ENCODE assay signal across 8 mouse cellular contexts in genomic region chr11:99023500-99024467, GRCm38 (mm10). TPM values are rescaled to one million over a fixed set of nuclear protein-coding genes. Genes with fewer than 3 reads are reported as not detected.
DNase-seq lines count a peak whose midpoint lies in the region; ATAC-seq lines count a peak whose summit lies in the region.

Gene Top2a, minus strand, starts transcription at chr11:99024189.

- peak; percentile 77 for ATAC-seq in embryonic facial prominence, embryonic 12.5 days (ENCODE audit: insufficient number of reproducible peaks, insufficient read depth, low FRiP score, low TSS enrichment)
- peak; percentile 90 for ATAC-seq in limb, embryonic 11.5 days (ENCODE audit: insufficient number of reproducible peaks, low FRiP score, low TSS enrichment, low read depth)
- ATAC-seq in midbrain, embryonic 14.5 days (ENCODE audit: low FRiP score, low TSS enrichment): peak; percentile 91

- peaks cover 30% of the 10 kb centered on the region for H3K36me3 ChIP-seq in embryonic facial prominence, embryonic 12.5 days
- peaks cover 19% of the 10 kb centered on the region for H3K36me3 ChIP-seq in limb, embryonic 11.5 days (ENCODE audit: control insufficient read depth, insufficient read depth, low read length)
- no peaks in the 10 kb centered on the region for H3K36me3 ChIP-seq in midbrain, embryonic 14.5 days (ENCODE audit: control insufficient read depth, insufficient read depth, low read length)

- H3K4me2 ChIP-seq in embryonic facial prominence, embryonic 12.5 days (replicated peaks): peak within 1 kb of the TSS; percentile 65
- peak within 1 kb of the TSS; percentile 60 for H3K4me2 ChIP-seq in limb, embryonic 11.5 days (ENCODE audit: low read depth, severe bottlenecking)
- peak within 1 kb of the TSS; percentile 77 for H3K4me2 ChIP-seq in midbrain, embryonic 14.5 days (ENCODE audit: low read length)

- peak within 1 kb of the TSS; percentile 86 for H3K9ac ChIP-seq in embryonic facial prominence, embryonic 12.5 days
- peak within 1 kb of the TSS; percentile 95 for H3K9ac ChIP-seq in limb, embryonic 11.5 days (ENCODE audit: low read length)
- H3K9ac ChIP-seq in midbrain, embryonic 14.5 days (replicated peaks; ENCODE audit: low read length): peak within 1 kb of the TSS; percentile 43

- no peaks in the 10 kb centered on the region for H3K27me3 ChIP-seq in embryonic facial prominence, embryonic 12.5 days
- no peaks in the 10 kb centered on the region for H3K27me3 ChIP-seq in limb, embryonic 11.5 days (ENCODE audit: control insufficient read depth, insufficient read depth, low read length)
- no peaks in the 10 kb centered on the region for H3K27me3 ChIP-seq in midbrain, embryonic 14.5 days (ENCODE audit: control insufficient read depth, insufficient read depth, low read length)

- peak; percentile 92 for DNase-seq in 3134 (ENCODE audit: extremely low read depth, insufficient read length, low spot score)
- DNase-seq in adrenal gland, postnatal 25 days: peak; percentile 73
- DNase-seq in heart, adult 11 months: peak; percentile 100
- peak; percentile 98 for DNase-seq in kidney, adult 18-20 months
- DNase-seq in limb, embryonic 11.5 days (ENCODE audit: low spot score): peak; percentile 99
- peak; percentile 98 for DNase-seq in midbrain, embryonic 14.5 days
- peak; percentile 81 to 89 for DNase-seq in spleen, adult 18-20 months

- H3K4me3 ChIP-seq in embryonic facial prominence, embryonic 12.5 days: peak within 1 kb of the TSS; percentile 81
- H3K4me3 ChIP-seq in limb, embryonic 11.5 days (ENCODE audit: low read depth, low read length): peak within 1 kb of the TSS; percentile 93
- H3K4me3 ChIP-seq in midbrain, embryonic 14.5 days (replicated peaks; ENCODE audit: low read depth, low read length): peak within 1 kb of the TSS; percentile 57

- H3K9me3 ChIP-seq in embryonic facial prominence, embryonic 12.5 days: no peaks in the 10 kb centered on the region
- H3K9me3 ChIP-seq in limb, embryonic 11.5 days (ENCODE audit: control insufficient read depth, low read length): no peaks in the 10 kb centered on the region
- H3K9me3 ChIP-seq in midbrain, embryonic 14.5 days (ENCODE audit: control insufficient read depth, low read length): no peaks in the 10 kb centered on the region

- H3K27ac ChIP-seq in embryonic facial prominence, embryonic 12.5 days: peak within 1 kb of the TSS; percentile 79
- H3K27ac ChIP-seq in limb, embryonic 11.5 days (replicated peaks; ENCODE audit: low read depth, low read length): peak within 1 kb of the TSS; percentile 68; the same call in 1 of the 2 replicates
- no peak within 1 kb of the TSS for H3K27ac ChIP-seq in midbrain, embryonic 14.5 days (replicated peaks; ENCODE audit: low read depth, low read length)

- WGBS in embryonic facial prominence, embryonic 12.5 days: under 1% methylated on average over 54 of the region's 54 CpGs
- under 1% methylated on average over 54 of the region's 54 CpGs for WGBS in limb, embryonic 11.5 days
- under 1% methylated on average over 54 of the region's 54 CpGs for WGBS in midbrain, embryonic 14.5 days

- H3K4me1 ChIP-seq in embryonic facial prominence, embryonic 12.5 days: peaks cover 14% of the 10 kb centered on the region; the same call in 1 of the 2 replicates
- peaks cover 6% of the 10 kb centered on the region; the same call in 1 of the 2 replicates for H3K4me1 ChIP-seq in limb, embryonic 11.5 days (ENCODE audit: control insufficient read depth, insufficient read depth, low read length)
- H3K4me1 ChIP-seq in midbrain, embryonic 14.5 days (ENCODE audit: control insufficient read depth, insufficient read depth, low read length): peaks cover 8% of the 10 kb centered on the region

RNA-seq across cellular contexts. Expression of gene Top2a, which starts in this region (rescaled TPM):
- total RNA-seq in adrenal gland, postnatal 25 days (2021): 28.2 and 39.3 TPM in 2 replicates
- polyA plus RNA-seq in embryonic facial prominence, embryonic 12.5 days (2016; fragmentation: Nextera tagmentation; extraction: Ambion mirVana): 288 and 289 TPM in 2 replicates
- polyA plus RNA-seq in limb, embryonic 11.5 days (2014; fragmentation: Nextera tagmentation; extraction: Ambion mirVana): 422 and 448 TPM in 2 replicates
- 24.9 and 67.9 TPM in 2 replicates for polyA plus RNA-seq in midbrain, embryonic 14.5 days (2014; fragmentation: Nextera tagmentation; extraction: Ambion mirVana)

Comparison
In these comparisons a context has a peak if more than half of its experiments do, and no peak if none do; other contexts are left out.
1. H3K9ac ChIP-seq: peak in every context shown above with its lines; median percentile 95 in limb, embryonic 11.5 days; 86 in embryonic facial prominence, embryonic 12.5 days; 43 in midbrain, embryonic 14.5 days.